Comparison of ENCODE assay signal across 29 mouse cellular contexts in genomic region chr17:28431038-28431437, GRCm38 (mm10).
DNase-seq lines count a peak whose midpoint lies in the region; ATAC-seq and TF ChIP-seq lines count a peak whose summit lies in the region.
"Had no signal": no experiment of that assay in that cellular context is flagged by ENCODE, and none has a peak within 500 bp of the region (broad histone marks: within the 10 kb centered on the region; RNA-seq: fewer than 3 reads in every experiment).

No protein-coding gene starts in this region.

- no peaks in the 10 kb centered on the region; the same call in 1 of the 2 replicates for H3K4me1 ChIP-seq in embryonic facial prominence, embryonic 12.5 days
- H3K4me1 ChIP-seq in embryonic facial prominence, embryonic 10.5 days: peaks cover 7% of the 10 kb centered on the region
- peaks cover 8% of the 10 kb centered on the region; the same call in 1 of the 2 replicates for H3K4me1 ChIP-seq in heart, postnatal 0 days (ENCODE audit: control insufficient read depth, insufficient read depth)
- H3K4me1 ChIP-seq in lung, postnatal 0 days (ENCODE audit: insufficient read depth, low read depth, low read length): peaks cover 19% of the 10 kb centered on the region; the same call in 1 of the 2 replicates
- peaks cover 19% of the 10 kb centered on the region for H3K4me1 ChIP-seq in lung, adult 2 months (ENCODE audit: control insufficient read depth, insufficient read depth, low read length)
- peaks cover 5% of the 10 kb centered on the region for H3K4me1 ChIP-seq in stomach, postnatal 0 days (replicated peaks; ENCODE audit: control insufficient read depth, insufficient read depth)
- no peaks in the 10 kb centered on the region for H3K4me1 ChIP-seq in hindbrain, embryonic 16.5 days (ENCODE audit: control insufficient read depth, insufficient read depth, low read depth, low read length)
- H3K4me1 ChIP-seq: embryonic facial prominence, embryonic 13.5 days; forebrain, embryonic 10.5 days; forebrain, embryonic 12.5 days had no signal

- 51% methylated on average over 7 of the region's 7 CpGs for WGBS in embryonic facial prominence, embryonic 12.5 days
- 78% methylated on average over 7 of the region's 7 CpGs for WGBS in embryonic facial prominence, embryonic 10.5 days
- 74% methylated on average over 7 of the region's 7 CpGs for WGBS in heart, postnatal 0 days
- 34% methylated on average over 7 of the region's 7 CpGs for WGBS in lung, postnatal 0 days
- WGBS in lung, adult 2 months: 33% methylated on average over 7 of the region's 7 CpGs
- 18% methylated on average over 7 of the region's 7 CpGs for WGBS in stomach, postnatal 0 days
- WGBS in hindbrain, embryonic 16.5 days: 75% methylated on average over 7 of the region's 7 CpGs

- intact Hi-C loops in heart, postnatal 10 days (cut with DNase I): no loop called here

- TF ChIP-seq EP300 in heart, postnatal 0 days (IDR thresholded peaks at IDR 0.05; ENCODE audit: low read depth): no peak
- TF ChIP-seq EP300 in lung, postnatal 0 days (IDR thresholded peaks at IDR 0.05): peak; percentile 91
- no peak for TF ChIP-seq EP300 in stomach, postnatal 0 days (optimal IDR thresholded peaks at IDR 0.05)

- no peak overlapping the region for H3K4me3 ChIP-seq in embryonic facial prominence, embryonic 12.5 days
- H3K4me3 ChIP-seq in embryonic facial prominence, embryonic 10.5 days: no peak overlapping the region
- no peak overlapping the region for H3K4me3 ChIP-seq in heart, postnatal 0 days (ENCODE audit: low read depth, low read length)
- H3K4me3 ChIP-seq in lung, postnatal 0 days (ENCODE audit: low read depth, low read length): no peak overlapping the region
- no peak overlapping the region for H3K4me3 ChIP-seq in lung, adult 2 months (replicated peaks; ENCODE audit: extremely low read depth, low read depth, low read length)
- no peak overlapping the region for H3K4me3 ChIP-seq in stomach, postnatal 0 days (ENCODE audit: low read depth, low read length)
- no peak overlapping the region for H3K4me3 ChIP-seq in hindbrain, embryonic 16.5 days (ENCODE audit: low read length)
- H3K4me3 ChIP-seq: embryonic facial prominence, embryonic 13.5 days; embryonic facial prominence, embryonic 15.5 days; erythroblast, embryonic 14.5 days; forebrain, embryonic 10.5 days; forebrain, embryonic 12.5 days had no signal

- no peak for TF ChIP-seq CTCF in heart, postnatal 0 days (IDR thresholded peaks at IDR 0.05; ENCODE audit: low read depth)
- no peak for TF ChIP-seq CTCF in lung, postnatal 0 days (IDR thresholded peaks at IDR 0.05)
- no peak for TF ChIP-seq CTCF in lung, adult 2 months (IDR thresholded peaks at IDR 0.05; ENCODE audit: insufficient read depth, low read length)
- TF ChIP-seq CTCF in stomach, postnatal 0 days (IDR thresholded peaks at IDR 0.05; ENCODE audit: low read depth): no peak

- peaks cover 14% of the 10 kb centered on the region for H3K36me3 ChIP-seq in embryonic facial prominence, embryonic 12.5 days
- H3K36me3 ChIP-seq in embryonic facial prominence, embryonic 10.5 days (replicated peaks): peaks cover 60% of the 10 kb centered on the region
- peaks cover 15% of the 10 kb centered on the region for H3K36me3 ChIP-seq in heart, postnatal 0 days (replicated peaks; ENCODE audit: control insufficient read depth, insufficient read depth, low read length)
- peaks cover 11% of the 10 kb centered on the region; the same call in 1 of the 2 replicates for H3K36me3 ChIP-seq in lung, postnatal 0 days (ENCODE audit: insufficient read depth, low read length)
- H3K36me3 ChIP-seq in stomach, postnatal 0 days (ENCODE audit: control insufficient read depth, insufficient read depth, low read length): peaks cover under 1% of the 10 kb centered on the region; the same call in 1 of the 2 replicates
- H3K36me3 ChIP-seq in hindbrain, embryonic 16.5 days (ENCODE audit: control insufficient read depth, insufficient read depth, low read length): no peaks in the 10 kb centered on the region; the same call in 1 of the 2 replicates
- H3K36me3 ChIP-seq: embryonic facial prominence, embryonic 15.5 days had no signal

- no peak for ATAC-seq in embryonic facial prominence, embryonic 12.5 days (ENCODE audit: insufficient number of reproducible peaks, insufficient read depth, low FRiP score, low TSS enrichment)
- no peak for ATAC-seq in heart, postnatal 0 days (ENCODE audit: insufficient read depth, low read depth)
- no peak for ATAC-seq in lung, postnatal 0 days
- ATAC-seq in stomach, postnatal 0 days (ENCODE audit: low FRiP score, low TSS enrichment): no peak
- ATAC-seq in hindbrain, embryonic 16.5 days: no peak
- ATAC-seq: CD4-positive, CD25-positive, alpha-beta regulatory T cell, adult 4 months; forebrain, embryonic 14.5 days; forebrain, embryonic 16.5 days had no signal

- H3K27me3 ChIP-seq in embryonic facial prominence, embryonic 12.5 days: no peaks in the 10 kb centered on the region
- no peaks in the 10 kb centered on the region for H3K27me3 ChIP-seq in embryonic facial prominence, embryonic 10.5 days (replicated peaks; ENCODE audit: low read depth, poor library complexity, severe bottlenecking)
- no peaks in the 10 kb centered on the region for H3K27me3 ChIP-seq in heart, postnatal 0 days (ENCODE audit: control insufficient read depth, insufficient read depth, low read length)
- H3K27me3 ChIP-seq in lung, postnatal 0 days (replicated peaks; ENCODE audit: insufficient read depth, low read length): no peaks in the 10 kb centered on the region
- H3K27me3 ChIP-seq in stomach, postnatal 0 days (ENCODE audit: control insufficient read depth, insufficient read depth, low read length): no peaks in the 10 kb centered on the region
- no peaks in the 10 kb centered on the region for H3K27me3 ChIP-seq in hindbrain, embryonic 16.5 days (replicated peaks; ENCODE audit: control insufficient read depth, insufficient read depth, low read length)
- H3K27me3 ChIP-seq: CH12.LX; embryonic facial prominence, embryonic 13.5 days; embryonic facial prominence, embryonic 15.5 days; forebrain, embryonic 12.5 days had no signal

- no peak overlapping the region for H3K9ac ChIP-seq in embryonic facial prominence, embryonic 12.5 days
- H3K9ac ChIP-seq in heart, postnatal 0 days (replicated peaks; ENCODE audit: low read depth, low read length): no peak overlapping the region
- H3K9ac ChIP-seq in lung, postnatal 0 days (replicated peaks; ENCODE audit: low read depth): no peak overlapping the region
- H3K9ac ChIP-seq in stomach, postnatal 0 days (ENCODE audit: low read length): no peak overlapping the region
- no peak overlapping the region for H3K9ac ChIP-seq in hindbrain, embryonic 16.5 days (ENCODE audit: low read depth, low read length)
- H3K9ac ChIP-seq: embryonic facial prominence, embryonic 13.5 days; embryonic facial prominence, embryonic 15.5 days; forebrain, embryonic 12.5 days had no signal

- no peaks in the 10 kb centered on the region for H3K9me3 ChIP-seq in embryonic facial prominence, embryonic 12.5 days
- no peaks in the 10 kb centered on the region for H3K9me3 ChIP-seq in embryonic facial prominence, embryonic 10.5 days
- no peaks in the 10 kb centered on the region for H3K9me3 ChIP-seq in heart, postnatal 0 days (replicated peaks; ENCODE audit: control insufficient read depth, low read length)
- H3K9me3 ChIP-seq in lung, postnatal 0 days (ENCODE audit: low read length): no peaks in the 10 kb centered on the region
- H3K9me3 ChIP-seq in stomach, postnatal 0 days (ENCODE audit: control insufficient read depth, low read length): no peaks in the 10 kb centered on the region
- H3K9me3 ChIP-seq in hindbrain, embryonic 16.5 days (ENCODE audit: control insufficient read depth, low read length): no peaks in the 10 kb centered on the region
- H3K9me3 ChIP-seq: embryonic facial prominence, embryonic 13.5 days; embryonic facial prominence, embryonic 15.5 days; forebrain, embryonic 10.5 days; forebrain, embryonic 12.5 days; G1E had no signal

- TF ChIP-seq POLR2A in lung, adult 2 months (IDR thresholded peaks at IDR 0.05; ENCODE audit: borderline replicate concordance, extremely low read depth, low read depth, low read length): no peak

- DNase-seq in embryonic facial prominence, embryonic 10.5 days (ENCODE audit: low spot score): no peak
- no peak for DNase-seq in heart, postnatal 0 days (ENCODE audit: low spot score)
- DNase-seq in heart, postnatal 10 days: no peak
- no peak for DNase-seq in lung, postnatal 0 days (ENCODE audit: low spot score)
- no peak for DNase-seq in lung, adult 2 months
- no peak for DNase-seq in stomach, postnatal 0 days (ENCODE audit: low spot score)
- DNase-seq: adrenal gland, adult 2 months; adrenal gland, postnatal 10 days; adrenal gland, postnatal 25 days; B cell, adult 2 months; cerebellum, adult 11 months; cerebellum, adult 18-20 months; cerebellum, adult 8-10 months; cerebellum, adult 9-11 months; cerebellum, postnatal 14 days; cerebellum, postnatal 36 days; embryo, embryonic 11 days had no signal

- H3K27ac ChIP-seq in embryonic facial prominence, embryonic 12.5 days: 0 out of 2 replicates have a peak overlapping the region, but pooled peaks have one; percentile 41
- H3K27ac ChIP-seq in embryonic facial prominence, embryonic 10.5 days (replicated peaks): no peak overlapping the region
- H3K27ac ChIP-seq in heart, postnatal 0 days (ENCODE audit: low read depth): 0 out of 2 replicates have a peak overlapping the region, but pooled peaks have one; percentile 38
- H3K27ac ChIP-seq in lung, postnatal 0 days (ENCODE audit: low read length): 0 out of 2 replicates have a peak overlapping the region, but pooled peaks have one; percentile 43
- peak overlapping the region; percentile 67 for H3K27ac ChIP-seq in stomach, postnatal 0 days (replicated peaks)
- H3K27ac ChIP-seq in hindbrain, embryonic 16.5 days (ENCODE audit: low read depth, low read length): no peak overlapping the region
- H3K27ac ChIP-seq: embryonic facial prominence, embryonic 13.5 days; forebrain, embryonic 10.5 days; forebrain, embryonic 12.5 days had no signal

- H3K4me2 ChIP-seq in embryonic facial prominence, embryonic 12.5 days (replicated peaks): no peak overlapping the region
- H3K4me2 ChIP-seq in heart, postnatal 0 days (ENCODE audit: low read depth, low read length): no peak overlapping the region
- no peak overlapping the region for H3K4me2 ChIP-seq in lung, postnatal 0 days (replicated peaks; ENCODE audit: low read depth, low read length)
- H3K4me2 ChIP-seq in stomach, postnatal 0 days (replicated peaks; ENCODE audit: low read depth): no peak overlapping the region
- no peak overlapping the region for H3K4me2 ChIP-seq in hindbrain, embryonic 16.5 days (ENCODE audit: low read length)
- H3K4me2 ChIP-seq: embryonic facial prominence, embryonic 13.5 days; embryonic facial prominence, embryonic 15.5 days; forebrain, embryonic 12.5 days had no signal

Comparison
In these comparisons a context has a peak if more than half of its experiments do, and no peak if none do; other contexts are left out.
1. H3K27ac ChIP-seq: peak in embryonic facial prominence, embryonic 12.5 days (single experiment), heart, postnatal 0 days (single experiment), lung, postnatal 0 days (single experiment) and stomach, postnatal 0 days (single experiment); none in embryonic facial prominence, embryonic 10.5 days (single experiment) and hindbrain, embryonic 16.5 days (single experiment).